16 mouse cellular contexts compared by ENCODE assay signal in genomic region chr2:156903367-156903766, GRCm38 (mm10). TPM values are rescaled to one million over a fixed set of nuclear protein-coding genes. Genes with fewer than 3 reads are reported as not detected.
DNase-seq lines count a peak whose midpoint lies in the region; ATAC-seq and TF ChIP-seq lines count a peak whose summit lies in the region.
"Had no signal": no experiment of that assay in that cellular context is flagged by ENCODE, and none has a peak within 500 bp of the region (broad histone marks: within the 10 kb centered on the region; RNA-seq: fewer than 3 reads in every experiment).

No protein-coding gene starts in this region.

- H3K27ac ChIP-seq in liver, embryonic 14.5 days = no peak overlapping the region
- H3K27ac ChIP-seq: embryonic facial prominence, embryonic 13.5 days; forebrain, embryonic 15.5 days; midbrain, embryonic 13.5 days; neural tube, embryonic 12.5 days had no signal

- H3K27me3 ChIP-seq in liver, embryonic 14.5 days (ENCODE audit: control insufficient read depth, insufficient read depth, low read length) = no peaks in the 10 kb centered on the region
- no peaks in the 10 kb centered on the region for H3K27me3 ChIP-seq in G1E (ENCODE audit: insufficient read depth, low read length)
- H3K27me3 ChIP-seq: embryonic facial prominence, embryonic 13.5 days; forebrain, embryonic 15.5 days; midbrain, embryonic 13.5 days; neural tube, embryonic 12.5 days had no signal

- no peak overlapping the region for H3K9ac ChIP-seq in liver, embryonic 14.5 days (replicated peaks)
- H3K9ac ChIP-seq: embryonic facial prominence, embryonic 13.5 days; forebrain, embryonic 15.5 days; midbrain, embryonic 13.5 days; neural tube, embryonic 12.5 days had no signal

- H3K4me3 ChIP-seq in liver, embryonic 14.5 days (ENCODE audit: insufficient read depth in 1 of 2, low read depth in 2 of 2, low read length in 2 of 2) = no peak overlapping the region
- H3K4me3 ChIP-seq in G1E (ENCODE audit: low read depth, low read length) = no peak overlapping the region
- H3K4me3 ChIP-seq: embryonic facial prominence, embryonic 13.5 days; forebrain, embryonic 15.5 days; midbrain, embryonic 13.5 days; neural tube, embryonic 12.5 days had no signal

- peak; percentile 62 for TF ChIP-seq CTCF in liver, embryonic 14.5 days (IDR thresholded peaks at IDR 0.05; ENCODE audit: low read depth)
- no peak for TF ChIP-seq CTCF in G1E (IDR thresholded peaks at IDR 0.05; ENCODE audit: low read depth, low read length)

- H3K36me3 ChIP-seq in liver, embryonic 14.5 days (replicated peaks; ENCODE audit: control insufficient read depth, insufficient read depth, low read depth) = no peaks in the 10 kb centered on the region
- no peaks in the 10 kb centered on the region for H3K36me3 ChIP-seq in G1E (replicated peaks)
- H3K36me3 ChIP-seq: embryonic facial prominence, embryonic 13.5 days; forebrain, embryonic 15.5 days; midbrain, embryonic 13.5 days; neural tube, embryonic 12.5 days had no signal

- H3K9me3 ChIP-seq in liver, embryonic 14.5 days (ENCODE audit: control insufficient read depth, low read length) = no peaks in the 10 kb centered on the region
- H3K9me3 ChIP-seq in G1E (replicated peaks) = no peaks in the 10 kb centered on the region
- H3K9me3 ChIP-seq: embryonic facial prominence, embryonic 13.5 days; forebrain, embryonic 15.5 days; midbrain, embryonic 13.5 days; neural tube, embryonic 12.5 days had no signal

- WGBS in liver, embryonic 14.5 days (ENCODE audit: insufficient replicate concordance) = 32% methylated on average over 2 of the region's 2 CpGs

- TF ChIP-seq EP300 in liver, embryonic 14.5 days (IDR thresholded peaks at IDR 0.05; ENCODE audit: low read depth) = no peak

- H3K4me2 ChIP-seq in liver, embryonic 14.5 days (ENCODE audit: low read depth) = no peak overlapping the region
- H3K4me2 ChIP-seq: embryonic facial prominence, embryonic 13.5 days; forebrain, embryonic 15.5 days; midbrain, embryonic 13.5 days; neural tube, embryonic 12.5 days had no signal

- DNase-seq in cerebellum, postnatal 10 days = peak; percentile 40 to 65
- DNase-seq in liver, embryonic 14.5 days (ENCODE audit: low read depth in 3 of 3, low spot score in 3 of 3) = no peak
- DNase-seq in liver = no peak
- DNase-seq in G1E (ENCODE audit: low spot score) = peak; percentile 28
- DNase-seq in kidney, postnatal 10 days = no peak
- no peak for DNase-seq in urinary bladder, postnatal 36 days (ENCODE audit: low spot score in 2 of 2)
- DNase-seq: adrenal gland, adult 8-10 months; lung, adult 2 months had no signal

- ATAC-seq in cerebellum, adult (ENCODE audit: insufficient number of reproducible peaks, low FRiP score, low TSS enrichment) = no peak
- no peak for ATAC-seq in liver, embryonic 14.5 days (ENCODE audit: insufficient read depth)
- ATAC-seq in G1E (ENCODE audit: extremely low read depth, insufficient number of reproducible peaks, low FRiP score, poor library complexity, severe bottlenecking) = no peak; the same call in 1 of the 2 replicates
- 0 out of 2 replicates have a peak, but pooled peaks have one; percentile 20 for ATAC-seq in granulocyte monocyte progenitor cell, adult 5-6 weeks (replicated peaks; ENCODE audit: poor library complexity, severe bottlenecking)
- ATAC-seq: forebrain, embryonic 15.5 days; intestine, embryonic 16.5 days; midbrain, embryonic 13.5 days had no signal

- peaks cover under 1 to 10% of the 10 kb centered on the region in 2 experiments for H3K4me1 ChIP-seq in liver, embryonic 14.5 days (replicated peaks; ENCODE audit: control insufficient read depth in 2 of 2, insufficient read depth in 2 of 2, low read length in 1 of 2)
- peaks cover 20% of the 10 kb centered on the region for H3K4me1 ChIP-seq in G1E (ENCODE audit: insufficient read depth, low read depth, low read length)
- H3K4me1 ChIP-seq: embryonic facial prominence, embryonic 13.5 days; forebrain, embryonic 15.5 days; midbrain, embryonic 13.5 days; neural tube, embryonic 12.5 days had no signal

RNA-seq across cellular contexts. Expression of gene Sla2, which starts 16.4 kb away (rescaled TPM):
- polyA plus RNA-seq in liver, embryonic 14.5 days (2012; rRNA removed) = 0.89 and 0.90 TPM in 2 replicates
- polyA plus RNA-seq in liver, embryonic 14.5 days (2014; fragmentation: Nextera tagmentation; extraction: Ambion mirVana) = 1.4 and 2.2 TPM in 2 replicates
- 0.83 TPM in 1 of 2 replicates, not detected in the other for total RNA-seq in G1E (2014; fragmentation: Nextera tagmentation)
- total RNA-seq in G1E (2017) = 0.98 and 1.0 TPM in 2 replicates
- polyA plus RNA-seq in G1E (2012) = 0.62 and 0.83 TPM in 2 replicates
- total RNA-seq in granulocyte monocyte progenitor cell, adult 5-6 weeks (2014; fragmentation: Nextera tagmentation) = not detected in 2 replicates
- 1.1 and 1.2 TPM in 2 replicates for total RNA-seq in granulocyte monocyte progenitor cell, adult 5-6 weeks (2017)
- total RNA-seq: heart, postnatal 25 days had no signal

RNA-seq across cellular contexts. Expression of gene Rab5if, which starts 40.4 kb away (rescaled TPM):
- 74.3 and 80.3 TPM in 2 replicates for polyA plus RNA-seq in liver, embryonic 14.5 days (2012; rRNA removed)
- 164 and 171 TPM in 2 replicates for polyA plus RNA-seq in liver, embryonic 14.5 days (2014; fragmentation: Nextera tagmentation; extraction: Ambion mirVana)
- 97.3 and 108 TPM in 2 replicates for total RNA-seq in G1E (2014; fragmentation: Nextera tagmentation)
- 210 and 302 TPM in 2 replicates for total RNA-seq in G1E (2017)
- 103 and 173 TPM in 2 replicates for polyA plus RNA-seq in G1E (2012)
- 308 and 310 TPM in 2 replicates for total RNA-seq in granulocyte monocyte progenitor cell, adult 5-6 weeks (2014; fragmentation: Nextera tagmentation)
- 250 and 257 TPM in 2 replicates for total RNA-seq in granulocyte monocyte progenitor cell, adult 5-6 weeks (2017)

RNA-seq across cellular contexts. Expression of gene 4930518I15Rik, which starts 45.6 kb away (rescaled TPM):
- 0.51 and 0.71 TPM in 2 replicates for polyA plus RNA-seq in liver, embryonic 14.5 days (2012; rRNA removed)
- 0.71 and 0.78 TPM in 2 replicates for polyA plus RNA-seq in liver, embryonic 14.5 days (2014; fragmentation: Nextera tagmentation; extraction: Ambion mirVana)
- total RNA-seq in G1E (2014; fragmentation: Nextera tagmentation) (4.2 and 6.8 TPM in 2 replicates), G1E (2017) (1.6 and 1.9 TPM in 2 replicates)
- 0.09 TPM in 2 replicates for polyA plus RNA-seq in G1E (2012)
- total RNA-seq in granulocyte monocyte progenitor cell, adult 5-6 weeks (2014; fragmentation: Nextera tagmentation) = 0.43 and 1.1 TPM in 2 replicates
- total RNA-seq in granulocyte monocyte progenitor cell, adult 5-6 weeks (2017) = 0.41 and 0.47 TPM in 2 replicates

Comparison
In these comparisons a context has a peak if more than half of its experiments do, and no peak if none do; other contexts are left out.
1. DNase-seq: peak in cerebellum, postnatal 10 days (2 of 2) and G1E (single experiment); none in liver, embryonic 14.5 days (0 of 3), liver (single experiment), kidney, postnatal 10 days (single experiment) and urinary bladder, postnatal 36 days (0 of 2).